Mouse (Mus musculus) spleen, postnatal 14 days (tissue): Measurements from ENCODE around the gene Kdm5a.

Experiments used
- DNase-seq, 2 experiments: peaks; one replicate each; pipeline ENCODE4 v3.0.0; 2021 to 2022; ENCODE audit warnings: low spot score in 2 of 2

Gene Kdm5a

GRCm38 (mm10) chr6:120363688-120364522, at the start of gene Kdm5a, which contains the start of gene Ccdc77:
Gene Kdm5a (plus strand): TSS chr6:120364124.
Gene Ccdc77 (minus strand): TSS chr6:120364374.
- peak; percentile 78 to 84 for DNase-seq

GRCm38 (mm10) chr6:120318303-120318940, 45.5 kb upstream of the Kdm5a start:
- no peak for DNase-seq

GRCm38 (mm10) chr6:120319129-120319528, 44.8 kb upstream of the Kdm5a start:
- no peak for DNase-seq

- DNase-seq, result no peak
Measured at GRCm38 (mm10) chr6:120320369-120320768, 43.6 kb upstream of the Kdm5a start.

- peak; percentile 12 to 46 for DNase-seq
Measured at GRCm38 (mm10) chr6:120324295-120324927, 39.5 kb upstream of the Kdm5a start.

GRCm38 (mm10) chr6:120332351-120332750, 31.6 kb upstream of the Kdm5a start:
- no peak for DNase-seq

GRCm38 (mm10) chr6:120343992-120344391, 19.9 kb upstream of the Kdm5a start:
- no peak for DNase-seq

- DNase-seq, result no peak
Measured at GRCm38 (mm10) chr6:120349018-120349417, 14.9 kb upstream of the Kdm5a start.

GRCm38 (mm10) chr6:120356478-120356877, 7.4 kb upstream of the Kdm5a start:
- no peak for DNase-seq

- peak; percentile 65 to 75 for DNase-seq
Measured at GRCm38 (mm10) chr6:120356951-120357945, 6.7 kb upstream of the Kdm5a start.

GRCm38 (mm10) chr6:120362124-120362523, 1.8 kb upstream of the Kdm5a start:
- DNase-seq, result no peak

- no peak for DNase-seq
Measured at GRCm38 (mm10) chr6:120362774-120363687, 893 bp upstream of the Kdm5a start.

GRCm38 (mm10) chr6:120364523-120364905, 590 bp downstream of the Kdm5a start:
- DNase-seq, result peak; percentile 31 to 42

GRCm38 (mm10) chr6:120365051-120365450, 1.1 kb downstream of the Kdm5a start:
- DNase-seq, result peak in 1 of 2 experiments; percentile 5

GRCm38 (mm10) chr6:120376736-120377135, 12.8 kb downstream of the Kdm5a start:
- DNase-seq, result no peak

- no peak for DNase-seq
Measured at GRCm38 (mm10) chr6:120390054-120390453, 26.1 kb downstream of the Kdm5a start.

GRCm38 (mm10) chr6:120392811-120393210, 28.9 kb downstream of the Kdm5a start:
- DNase-seq, result no peak

GRCm38 (mm10) chr6:120395622-120396345, 31.9 kb downstream of the Kdm5a start:
- DNase-seq, result no peak

- no peak for DNase-seq
Measured at GRCm38 (mm10) chr6:120403936-120404335, 40.0 kb downstream of the Kdm5a start.
